Mouse (Mus musculus): ENCODE results near the gene Cma1.
A peak's percentile ranks its signal among the peaks of the same experiment; 100 is the strongest.
"Not testable (repeated sequence)": the region's sequence is repeated elsewhere in the genome, so short reads cannot be mapped to it uniquely, and the experiment has no call there.

The Cma1 gene

GRCm38 (mm10) chr14:55944575-55944974 lies at the start of gene Cma1:
Gene Cma1 (minus strand): TSS chr14:55944675.
- no peak for DNase-seq (ENCODE audit: low spot score)

GRCm38 (mm10) chr14:55987464-55987863 lies 43.0 kb upstream of the Cma1 start:
- DNase-seq (ENCODE audit: low spot score) = not testable (repeated sequence)

- not testable (repeated sequence) for DNase-seq (ENCODE audit: low spot score)
Observed at GRCm38 (mm10) chr14:55963900-55964299, 19.4 kb upstream of the Cma1 start.

GRCm38 (mm10) chr14:55963263-55963662 lies 18.8 kb upstream of the Cma1 start:
- DNase-seq (ENCODE audit: low spot score) = no peak

GRCm38 (mm10) chr14:55950346-55951030 lies 6.0 kb upstream of the Cma1 start, which contains the start of gene Cma2:
Gene Cma2 (plus strand): TSS chr14:55950980.
- DNase-seq (ENCODE audit: low spot score) = no peak

GRCm38 (mm10) chr14:55946269-55946969 lies 1.9 kb upstream of the Cma1 start:
- DNase-seq (ENCODE audit: low spot score) = no peak

GRCm38 (mm10) chr14:55943601-55944000 lies 874 bp downstream of the Cma1 start:
- no peak for DNase-seq (ENCODE audit: low spot score)

- no peak for DNase-seq (ENCODE audit: low spot score)
Observed at GRCm38 (mm10) chr14:55940070-55940800, 4.2 kb downstream of the Cma1 start.

GRCm38 (mm10) chr14:55933586-55933985 lies 10.9 kb downstream of the Cma1 start:
- no peak for DNase-seq (ENCODE audit: low spot score)

- DNase-seq (ENCODE audit: low spot score) = no peak
Observed at GRCm38 (mm10) chr14:55929263-55929997, 15.0 kb downstream of the Cma1 start.

- DNase-seq (ENCODE audit: low spot score) = no peak
Observed at GRCm38 (mm10) chr14:55926847-55927246, 17.6 kb downstream of the Cma1 start.

- no peak for DNase-seq (ENCODE audit: low spot score)
Observed at GRCm38 (mm10) chr14:55922475-55923232, 21.8 kb downstream of the Cma1 start.

GRCm38 (mm10) chr14:55918240-55919082 lies 26.0 kb downstream of the Cma1 start:
- peak; percentile 53 for DNase-seq (ENCODE audit: low spot score)

- DNase-seq (ENCODE audit: low spot score) = no peak
Observed at GRCm38 (mm10) chr14:55913406-55913805, 31.1 kb downstream of the Cma1 start.

GRCm38 (mm10) chr14:55905518-55905917 lies 39.0 kb downstream of the Cma1 start:
- no peak for DNase-seq (ENCODE audit: low spot score)

- DNase-seq (ENCODE audit: low spot score) = no peak
Observed at GRCm38 (mm10) chr14:55900414-55900755, 44.1 kb downstream of the Cma1 start.

GRCm38 (mm10) chr14:55899701-55900413 lies 44.6 kb downstream of the Cma1 start, which contains the start of gene Sdr39u1:
Gene Sdr39u1 (minus strand): TSS chr14:55900293.
- peak; percentile 87 for DNase-seq (ENCODE audit: low spot score)

- no peak for DNase-seq (ENCODE audit: low spot score)
Observed at GRCm38 (mm10) chr14:55898947-55899346, 45.5 kb downstream of the Cma1 start.

GRCm38 (mm10) chr14:55897671-55898070 lies 46.8 kb downstream of the Cma1 start:
- DNase-seq (ENCODE audit: low spot score) = no peak
